Mouse (Mus musculus) CD4-positive, CD25-positive, alpha-beta regulatory T cell, adult 4 months (primary cell): ENCODE data around the gene Psma1. TPM values are rescaled to one million over a fixed set of nuclear protein-coding genes. Genes with fewer than 3 reads are reported as not detected.
A peak's percentile ranks its signal among the peaks of the same experiment; 100 is the strongest.

Experiments used
- ATAC-seq: one replicate; pipeline ENCODE4 v1.8.0; 2017
- polyA plus RNA-seq, 2 experiments: library from polyadenylated mRNA; unstranded; fragments of 100-300 nt; shearing (Covaris generic); gene quantifications; one replicate each; pipeline ENCODE4 v1.2.1; 2017

Gene Psma1
- 100 to 1,000 TPM; 218 to 222 TPM for polyA plus RNA-seq

DNA sequence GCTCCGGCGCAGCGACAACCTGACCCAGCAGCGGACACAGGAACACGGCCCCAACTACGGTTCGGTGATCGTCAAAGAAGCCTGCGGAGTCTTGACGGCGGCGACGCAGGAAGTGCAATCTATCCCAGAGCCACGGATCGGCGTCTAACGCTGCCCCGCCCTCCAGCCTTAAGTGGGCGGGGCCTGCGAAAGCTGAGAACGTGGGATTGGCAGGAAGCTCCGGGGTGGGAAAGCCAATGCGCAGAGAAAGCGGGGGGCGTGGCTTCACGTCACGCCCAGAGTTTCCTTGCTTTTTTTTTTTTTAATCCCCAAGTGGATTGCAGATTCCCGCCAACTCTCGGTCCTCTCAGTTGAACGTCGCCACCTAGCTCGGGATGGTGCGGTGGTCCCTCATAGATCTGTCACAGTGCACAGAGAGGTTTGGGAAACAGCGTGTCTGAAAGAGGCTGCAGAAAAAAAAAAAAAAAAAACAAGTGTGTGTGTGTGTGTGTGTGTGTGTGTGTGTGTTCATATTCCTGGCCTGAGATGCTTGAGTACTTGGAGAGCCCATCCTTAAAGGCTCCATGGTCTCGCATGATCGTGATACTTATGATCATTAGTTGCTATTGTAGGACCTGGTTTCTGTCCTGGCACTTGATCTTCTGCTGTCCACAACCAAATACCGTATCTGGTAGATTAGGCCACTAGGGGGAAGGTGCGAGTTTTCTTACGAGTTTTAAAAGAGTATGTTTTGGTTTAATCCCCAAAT is at the start of gene Psma1:
TSS of gene Psma1 (minus strand) at position 114 of the 748 bp plus-strand sequence.
- ATAC-seq: peak; percentile 88

DNA sequence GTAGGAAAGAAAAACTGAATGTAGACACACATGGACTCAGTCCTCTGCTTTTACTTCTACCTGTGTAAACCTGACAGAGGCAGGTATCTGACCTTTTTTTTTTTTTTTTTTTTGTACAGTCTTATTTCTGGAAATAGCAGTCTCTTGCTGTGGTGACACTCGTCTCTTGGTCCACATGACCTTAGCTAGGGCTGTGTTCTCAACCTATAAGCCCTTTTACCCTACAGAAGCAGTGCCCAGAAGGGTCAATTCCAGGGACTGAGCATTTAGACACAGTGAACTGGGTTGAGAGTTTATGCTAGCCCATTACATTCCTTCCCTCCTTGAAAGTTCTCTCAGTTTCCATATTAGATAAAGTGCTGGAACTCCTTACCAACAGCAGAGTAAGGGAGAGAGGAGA is 47.6 kb upstream of the Psma1 start:
- no peak for ATAC-seq

DNA sequence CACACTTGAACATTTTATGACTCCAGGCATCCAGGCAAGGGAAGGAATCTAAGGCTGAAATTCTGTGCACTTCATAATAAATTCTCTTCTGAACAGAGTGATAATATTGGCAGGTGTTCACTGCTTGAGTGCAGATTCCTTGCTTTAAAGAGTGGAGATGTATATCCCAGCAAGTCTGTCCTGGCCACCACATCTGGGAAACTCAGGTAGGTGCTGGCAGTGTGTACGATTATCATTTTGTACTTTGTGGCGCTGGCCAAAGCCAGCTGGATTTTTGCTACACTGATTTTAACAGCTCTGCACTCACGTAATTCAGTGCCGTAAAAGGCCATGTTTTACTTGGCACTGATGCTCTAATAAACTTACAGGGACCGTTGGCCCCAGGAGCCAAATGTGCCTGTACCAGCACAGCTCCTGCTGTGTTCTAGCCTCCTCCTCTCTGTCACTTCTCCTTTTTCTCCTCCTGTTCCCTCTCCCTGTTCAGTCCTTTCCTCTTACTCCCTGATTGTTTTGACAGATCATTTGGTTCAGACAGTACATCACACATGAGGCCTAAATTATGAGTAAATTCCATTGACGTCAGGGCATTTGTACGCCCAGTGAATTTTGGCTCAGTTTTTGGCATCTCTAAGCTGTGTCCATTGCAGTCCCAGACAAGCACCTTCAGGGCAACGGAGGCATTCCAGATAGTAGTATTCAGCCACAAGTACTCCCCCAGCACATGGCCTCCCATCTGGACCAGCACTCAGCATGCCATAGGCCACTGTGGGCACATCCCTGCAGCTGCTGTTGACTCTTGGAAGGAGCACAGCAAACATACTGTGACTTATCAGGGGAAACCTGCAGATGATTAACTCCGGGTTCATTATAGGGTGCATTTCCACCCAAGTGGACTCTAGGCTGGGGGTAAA is 46.9 kb upstream of the Psma1 start:
- no peak for ATAC-seq

DNA sequence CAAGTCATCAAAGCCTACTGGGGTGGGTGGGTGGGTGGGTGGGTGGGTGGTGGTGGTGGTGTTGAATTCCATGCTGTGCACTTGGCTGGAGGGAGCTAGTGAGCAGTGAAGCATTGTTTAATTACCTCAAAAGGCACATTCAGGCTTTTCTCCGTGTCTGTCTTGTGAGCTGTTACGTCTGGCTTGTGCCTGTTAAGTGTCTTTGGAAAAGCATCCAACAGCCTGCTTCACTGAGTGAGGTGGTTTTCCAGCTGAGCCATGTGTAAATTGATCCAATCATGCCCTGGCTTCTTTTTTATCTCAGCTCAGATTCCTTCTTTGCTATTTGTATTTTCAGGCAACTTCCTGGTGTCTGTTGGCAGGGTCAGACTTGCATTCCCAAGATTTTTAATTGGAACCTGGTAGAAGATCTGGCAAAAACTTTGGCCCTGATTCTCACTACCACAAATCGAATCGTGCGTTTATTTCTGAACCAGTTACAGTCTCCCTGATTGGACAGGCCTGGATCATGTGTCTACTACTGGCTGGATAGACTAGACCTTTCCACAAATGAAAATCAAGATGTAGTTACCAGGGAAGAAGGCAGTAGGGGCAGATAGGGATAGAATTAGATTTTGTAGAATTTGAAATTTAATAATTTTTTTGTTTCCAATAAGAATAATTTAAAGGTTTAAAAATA is 45.9 kb upstream of the Psma1 start:
- ATAC-seq: no peak

DNA sequence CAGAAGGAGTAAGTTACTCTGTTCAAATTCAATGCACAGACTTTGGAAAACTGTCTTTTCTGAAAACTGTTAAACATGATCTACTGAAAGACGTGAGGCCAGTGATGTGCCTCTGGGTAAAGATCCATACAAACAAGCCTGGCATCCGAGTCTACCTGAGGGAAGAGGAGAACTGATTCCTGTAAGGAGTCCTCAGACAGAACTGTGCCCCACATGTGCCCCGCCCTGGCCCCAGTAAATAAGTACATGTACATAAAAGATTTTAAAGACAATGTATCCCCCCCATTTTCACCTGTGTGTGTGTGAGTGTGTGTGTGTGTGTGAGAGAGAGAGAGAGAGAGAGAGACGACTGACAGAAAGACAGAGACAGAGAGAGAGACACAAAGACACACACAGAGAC is 42.0 kb upstream of the Psma1 start:
- ATAC-seq: peak; percentile 4

DNA sequence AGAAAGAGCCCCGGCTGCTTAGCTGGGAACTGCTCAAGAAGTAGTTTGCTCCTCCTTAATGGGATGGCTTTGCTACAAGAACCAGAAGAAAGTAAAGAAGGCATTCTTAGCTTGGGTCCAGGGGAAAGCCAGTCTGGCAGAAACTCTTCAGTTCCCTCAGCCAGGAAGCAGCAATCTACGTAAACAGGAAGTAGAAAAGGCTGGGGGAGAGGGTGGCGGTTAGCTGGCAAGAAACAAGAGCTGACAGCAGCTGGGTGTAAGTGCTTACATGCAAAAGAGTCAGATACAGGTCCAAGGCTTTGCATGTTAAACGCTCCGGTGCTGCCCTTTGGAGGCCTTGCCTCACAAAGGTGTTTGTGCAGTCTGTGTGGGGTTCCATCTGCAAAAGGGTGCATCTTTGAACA is 41.5 kb upstream of the Psma1 start:
- ATAC-seq: peak; percentile 92

DNA sequence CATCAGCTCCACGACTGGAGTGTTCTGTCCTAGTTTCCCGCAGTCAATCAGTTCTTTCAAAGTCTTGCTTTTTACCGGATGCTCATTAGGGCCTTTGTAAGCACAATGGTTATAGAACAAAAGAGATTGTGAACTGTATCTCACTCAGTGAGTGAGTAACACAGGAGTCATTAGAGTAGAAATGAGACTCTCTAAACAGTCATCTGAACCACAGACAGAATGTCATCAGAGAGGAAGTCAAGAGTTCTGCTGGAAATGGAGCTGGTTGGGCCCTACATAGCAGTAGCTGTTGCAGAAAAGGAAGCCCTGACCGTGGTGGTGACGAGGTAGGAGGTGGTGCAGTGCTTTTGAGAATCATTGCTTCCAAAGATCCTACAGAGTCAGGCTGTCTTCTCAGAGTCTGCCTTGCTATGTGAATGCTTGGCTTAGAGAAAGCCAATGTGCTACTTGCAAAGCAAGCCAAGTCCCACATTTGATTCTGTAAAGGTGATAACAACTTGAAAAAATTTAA is 40.5 kb upstream of the Psma1 start:
- ATAC-seq: peak; percentile 58

DNA sequence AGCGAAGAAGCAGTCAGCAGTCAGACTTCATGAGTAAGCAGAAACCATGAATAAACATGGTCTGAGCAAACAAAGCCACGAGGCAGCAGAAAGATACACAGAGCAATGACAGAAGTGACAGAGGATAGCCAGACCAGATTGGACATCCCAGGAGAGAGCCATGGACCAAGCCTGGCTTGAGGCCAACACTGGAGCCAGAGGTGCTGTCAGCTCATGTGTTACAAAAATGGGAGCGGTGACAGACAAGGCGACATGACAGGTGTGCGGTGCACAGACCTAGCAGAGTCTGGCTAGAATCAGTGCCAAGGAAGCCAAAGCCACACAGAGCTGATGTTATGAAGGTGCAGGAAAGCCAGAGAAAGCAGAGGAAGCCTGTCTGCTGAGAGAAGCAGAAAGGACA is 35.3 kb upstream of the Psma1 start:
- no peak for ATAC-seq

DNA sequence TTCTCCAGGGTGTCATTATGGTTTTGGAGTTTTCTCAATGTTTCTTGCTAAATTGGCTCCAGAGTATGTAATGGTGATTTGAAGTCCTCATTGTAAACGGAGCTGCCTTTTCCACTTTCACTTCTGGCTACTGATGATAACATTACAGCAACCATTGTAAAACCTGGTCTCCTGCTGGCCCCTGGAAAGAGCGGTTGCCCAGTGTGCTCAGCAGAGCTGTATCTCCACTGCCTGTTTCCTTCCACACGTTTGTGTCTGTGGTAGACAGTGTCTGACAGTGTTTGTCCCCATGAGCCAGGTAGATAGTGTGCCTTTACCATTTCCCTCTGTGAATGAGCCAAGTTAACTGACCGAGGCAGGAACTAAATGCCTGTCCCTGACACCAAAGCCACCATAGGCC is 33.1 kb upstream of the Psma1 start:
- ATAC-seq: no peak

DNA sequence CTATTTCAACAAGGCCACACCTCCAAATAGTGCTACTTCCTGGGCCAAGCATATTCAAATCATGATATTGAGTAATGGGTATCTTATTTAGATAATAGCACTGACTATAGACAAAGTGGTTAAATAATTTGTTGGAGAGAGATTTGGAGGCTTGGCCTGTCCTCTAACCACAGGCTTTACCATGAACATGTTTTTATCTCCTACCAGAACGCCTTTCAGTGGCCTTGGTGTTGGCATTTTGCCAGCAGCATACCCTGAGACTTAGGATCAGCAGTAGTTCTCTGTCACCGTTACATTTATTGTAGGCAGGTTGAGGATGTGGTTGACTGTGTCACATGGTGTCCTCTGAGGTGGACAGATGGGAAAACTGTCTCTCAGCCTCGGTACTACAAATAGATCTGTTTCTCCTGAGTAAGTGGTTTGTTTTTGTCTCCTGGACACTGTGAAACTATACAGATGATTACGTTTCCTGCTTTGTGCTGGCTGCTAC is 25.4 kb upstream of the Psma1 start:
- peak; percentile 91 for ATAC-seq

DNA sequence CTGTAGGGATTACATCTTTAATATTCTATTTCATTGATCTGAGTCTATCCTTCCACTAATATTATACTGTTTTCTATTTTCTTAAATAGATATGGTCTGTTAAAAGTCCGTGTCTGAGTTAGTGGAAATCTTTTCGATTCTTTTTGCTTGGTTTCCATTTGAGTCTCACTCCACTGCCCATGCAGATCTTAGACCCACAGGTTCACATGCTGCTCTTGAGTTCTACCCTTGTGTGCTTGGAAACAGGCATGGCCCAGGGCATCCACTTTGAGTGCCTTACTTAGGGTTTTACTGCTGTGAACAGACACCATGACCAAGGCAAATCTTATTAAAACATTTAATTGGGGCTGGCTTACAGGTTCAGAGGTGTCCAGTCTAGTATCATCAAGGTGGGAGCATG is 24.9 kb upstream of the Psma1 start:
- no peak for ATAC-seq

DNA sequence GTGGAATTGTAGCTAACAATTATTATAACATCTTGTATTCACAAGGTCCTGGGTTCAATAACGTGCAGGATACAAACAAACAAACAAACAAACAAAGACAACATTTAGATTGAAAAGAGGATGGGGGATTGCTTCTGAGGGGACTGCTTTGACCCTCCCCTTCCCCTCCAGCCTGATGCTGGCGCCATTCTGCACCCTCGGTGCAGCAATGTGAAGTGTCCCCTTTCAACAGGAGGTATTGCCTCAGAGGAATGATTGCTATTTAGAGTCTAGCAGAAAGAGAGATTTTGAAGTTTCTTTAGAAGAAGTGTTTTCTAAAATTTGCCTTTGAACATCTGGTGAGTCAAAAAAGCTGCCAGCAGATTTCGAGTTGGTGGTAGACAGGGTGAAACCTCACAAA is 23.3 kb upstream of the Psma1 start:
- no peak for ATAC-seq

DNA sequence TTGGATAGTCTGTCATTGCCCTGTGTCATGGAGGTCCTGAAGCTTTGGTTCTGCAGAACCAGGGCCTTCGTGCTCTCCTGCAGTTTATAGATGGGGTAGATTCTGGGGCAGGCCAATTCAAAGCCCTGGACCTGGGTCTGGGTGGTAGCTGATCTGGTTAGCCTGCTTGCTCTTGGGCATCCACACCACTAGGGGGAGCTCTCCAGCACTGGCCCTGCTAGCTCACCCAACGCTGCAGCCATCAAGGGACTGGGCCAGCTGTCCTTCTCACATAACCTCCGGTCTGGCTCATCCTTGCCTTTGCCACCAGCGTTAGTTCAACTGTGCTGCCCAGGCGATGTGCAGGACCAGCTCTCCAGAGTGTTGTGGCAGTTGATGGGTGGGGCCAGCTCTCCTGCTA is 18.8 kb upstream of the Psma1 start:
- ATAC-seq: no peak

DNA sequence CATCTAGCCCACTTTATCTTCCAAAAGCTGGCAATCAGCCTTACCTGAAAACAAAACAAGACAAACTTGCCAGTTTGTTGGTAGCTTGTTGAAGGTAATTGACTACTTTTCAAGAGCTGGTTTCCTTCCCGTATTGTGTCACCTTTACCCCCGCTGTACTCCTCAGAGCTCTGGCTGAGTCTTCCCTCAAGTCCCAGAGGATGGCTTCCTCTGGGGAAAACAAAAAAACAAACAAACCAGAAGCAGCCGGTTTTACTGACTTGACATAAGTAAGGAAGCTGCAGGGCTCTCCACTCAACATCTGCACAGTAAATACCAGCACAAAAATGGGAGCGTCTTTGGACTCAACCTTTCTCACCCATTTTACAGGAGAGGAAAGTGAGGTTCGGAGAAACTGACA is 18.0 kb upstream of the Psma1 start:
- ATAC-seq: no peak

DNA sequence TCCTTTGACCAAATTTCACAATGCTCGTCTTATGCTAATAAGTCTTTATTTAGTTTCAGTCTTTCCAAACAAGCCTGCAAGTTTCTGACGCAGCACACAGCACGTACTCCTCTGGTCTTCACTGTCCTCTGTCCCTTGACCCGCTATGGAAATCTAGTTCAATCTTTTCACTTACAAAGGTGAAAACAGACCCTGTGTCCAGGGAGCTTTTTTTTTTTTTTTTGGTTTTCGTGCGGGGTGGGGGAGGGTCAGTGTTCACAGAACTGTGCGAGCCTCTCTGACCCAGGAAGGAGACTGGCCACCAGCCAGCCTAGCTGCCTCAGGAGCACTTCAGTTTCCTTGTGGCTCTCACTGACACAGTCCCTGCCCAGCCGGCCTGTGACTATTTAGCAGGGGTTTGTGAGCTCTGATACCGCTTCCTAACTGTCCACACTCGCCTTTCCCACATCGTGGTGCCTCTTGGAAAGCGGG is 16.6 kb upstream of the Psma1 start:
- ATAC-seq: no peak

DNA sequence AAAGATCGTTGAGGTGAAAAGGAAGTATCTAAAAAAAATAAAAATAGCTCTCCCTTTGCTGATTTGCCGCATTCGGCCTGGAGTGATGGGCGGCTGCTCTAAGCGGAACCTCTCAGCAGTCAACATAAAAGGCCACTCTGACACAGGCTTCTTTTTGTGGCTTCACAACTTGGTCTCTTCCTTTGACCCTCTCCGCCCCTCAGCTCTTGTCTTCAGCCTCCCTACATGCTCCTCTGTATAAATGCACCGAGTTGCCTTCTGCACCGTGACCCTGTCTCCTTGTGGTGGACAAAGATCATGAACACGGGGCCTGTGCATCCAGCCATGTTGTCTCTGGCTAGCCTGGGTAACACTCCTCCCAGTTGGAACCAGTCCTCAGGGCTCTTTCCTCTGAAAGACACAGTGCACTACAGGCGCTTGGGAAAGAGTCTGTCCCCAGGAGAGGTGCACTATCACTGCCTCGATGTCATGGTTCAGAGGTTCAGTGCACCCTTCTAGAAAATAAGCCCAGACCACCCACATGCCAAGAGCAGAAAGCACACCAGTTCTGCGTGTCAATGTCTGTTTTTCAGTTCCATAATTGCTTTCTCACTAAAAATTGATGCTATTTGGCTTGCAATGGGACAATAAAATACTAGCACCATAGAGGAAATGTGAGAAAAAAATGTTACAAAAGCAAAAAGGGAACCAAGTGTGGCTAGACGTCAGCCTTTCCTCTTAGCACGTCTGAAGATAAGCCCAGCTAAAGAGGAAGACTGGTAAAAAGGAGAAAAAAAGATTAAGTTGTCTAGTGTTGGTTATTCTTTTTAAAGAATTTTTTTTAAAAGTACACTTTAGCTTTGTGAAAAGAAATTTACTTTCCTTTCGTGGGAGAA is 15.8 kb upstream of the Psma1 start:
- ATAC-seq: peak; percentile 67

DNA sequence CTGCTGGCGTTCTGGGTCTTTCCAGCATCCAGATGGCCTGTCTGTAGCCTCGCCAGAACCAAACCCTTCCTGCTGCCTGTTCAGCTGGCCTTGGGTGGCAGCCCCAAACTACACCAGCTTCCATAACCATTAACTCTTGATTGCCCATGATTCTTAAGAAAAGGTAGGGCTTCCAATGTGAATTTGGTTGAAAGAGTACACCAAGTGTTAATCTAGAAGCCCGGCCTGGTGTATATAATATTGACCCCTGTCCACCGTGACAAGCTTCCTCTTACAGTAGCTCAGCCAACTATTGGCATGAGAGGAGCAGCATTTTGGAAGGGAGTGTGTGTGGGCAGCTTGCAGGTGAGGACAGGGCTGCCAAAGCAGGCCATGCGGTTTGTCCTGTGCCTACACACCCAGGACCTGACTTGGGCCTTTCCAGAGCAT is 14.2 kb upstream of the Psma1 start:
- no peak for ATAC-seq

DNA sequence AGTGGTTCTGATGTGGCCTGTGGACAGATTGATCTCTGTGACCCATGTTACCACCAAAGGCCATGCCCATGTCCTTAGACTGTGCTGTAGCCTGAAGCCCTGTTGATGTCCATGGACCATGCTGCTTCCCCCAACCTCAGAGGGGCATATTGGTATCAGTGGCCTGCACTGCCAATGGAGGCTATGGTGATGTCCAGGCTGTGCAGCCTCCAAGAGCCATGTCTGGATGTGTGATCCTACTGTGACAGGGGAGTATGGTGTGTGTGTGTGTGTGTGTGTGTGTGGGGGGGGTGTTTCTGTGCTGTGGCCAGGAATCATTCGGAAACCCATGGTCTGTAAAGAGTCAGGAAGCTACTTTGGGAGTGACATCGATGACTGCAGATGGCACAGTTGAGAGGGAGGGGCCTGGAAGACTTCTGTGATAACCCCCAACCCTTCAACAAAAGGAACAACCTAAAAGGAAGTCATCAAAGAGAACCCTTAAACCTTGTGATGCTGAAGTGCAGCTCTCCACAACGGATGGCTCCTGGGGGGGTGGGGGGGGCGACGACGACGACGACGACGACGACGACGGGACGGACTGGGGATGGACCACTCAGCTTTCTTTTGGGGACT is 8.5 kb upstream of the Psma1 start:
- ATAC-seq: no peak

DNA sequence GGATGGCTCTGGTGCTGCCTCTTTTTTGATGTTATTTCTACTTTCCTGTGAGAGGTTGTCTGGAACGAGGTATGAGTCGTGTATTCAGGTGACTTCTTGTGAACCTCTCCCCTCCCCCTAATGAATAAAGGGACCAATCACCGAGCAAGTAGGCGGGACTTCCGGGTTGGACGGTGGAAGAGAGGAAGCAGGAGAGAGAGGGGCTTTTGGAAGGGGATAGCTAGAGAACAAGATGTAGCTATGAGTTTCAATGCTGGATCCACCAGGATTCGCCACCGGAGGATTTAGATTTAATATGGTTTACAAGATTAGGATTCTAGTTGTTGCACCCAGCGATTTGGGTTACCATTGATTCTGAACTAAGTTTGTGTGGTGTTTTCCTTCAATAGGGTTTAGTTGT is 7.1 kb upstream of the Psma1 start:
- ATAC-seq: no peak

DNA sequence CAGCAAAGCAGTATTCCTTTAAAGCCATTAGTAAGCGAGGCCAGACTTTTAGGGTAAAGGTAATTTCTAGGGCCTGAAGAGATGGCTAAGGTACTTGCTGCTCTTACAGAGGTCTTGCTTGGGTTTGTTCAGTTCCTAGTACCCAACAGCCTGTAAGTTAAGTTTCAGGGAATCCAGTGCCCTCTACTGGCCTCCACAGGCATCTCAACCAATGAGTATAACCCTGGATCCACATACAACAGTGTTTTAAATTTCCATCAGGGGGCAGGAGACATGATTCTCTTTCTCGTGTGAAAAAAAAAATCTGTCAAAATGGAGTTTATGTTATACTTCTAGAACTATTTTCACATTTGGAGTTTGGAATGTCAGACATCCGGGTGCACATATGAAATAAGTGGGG is 5.8 kb upstream of the Psma1 start:
- peak; percentile 93 for ATAC-seq

DNA sequence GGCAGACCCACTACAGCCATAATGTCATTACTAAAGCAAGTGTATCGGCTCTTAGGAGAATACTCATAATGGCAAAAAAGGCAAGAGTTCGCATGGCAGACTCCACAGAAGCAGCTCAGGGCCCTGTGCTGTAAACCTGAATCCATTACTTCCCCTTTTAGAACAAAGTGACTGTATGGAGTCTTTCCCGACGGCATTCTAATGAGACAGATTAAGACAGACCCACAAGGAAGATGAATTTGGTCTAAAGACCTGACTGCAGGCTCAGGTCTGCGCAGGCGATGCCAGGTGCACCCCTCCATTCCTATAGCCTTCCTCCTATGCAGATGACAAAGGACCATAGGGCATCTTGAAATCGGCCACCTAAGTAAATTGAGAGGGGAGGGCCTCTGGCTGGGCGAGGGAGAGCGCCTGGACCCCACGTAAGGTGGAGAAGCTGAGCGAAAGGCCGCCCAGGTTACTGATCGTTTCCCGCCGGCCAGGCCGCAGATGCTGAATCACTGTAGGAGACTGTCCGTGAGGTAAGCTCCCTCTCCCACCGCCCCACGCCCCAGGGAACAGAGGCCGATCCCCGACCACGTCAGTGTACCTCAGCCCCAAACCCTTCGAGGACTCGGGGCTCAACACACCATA is 430 bp downstream of the Psma1 start:
- peak; percentile 48 for ATAC-seq
